Mouse (Mus musculus): ENCODE measurements around the gene Elk3. TPM values are rescaled to one million over a fixed set of nuclear protein-coding genes. Genes with fewer than 3 reads are reported as not detected.
A peak's percentile ranks its signal among the peaks of the same experiment; 100 is the strongest.

Gene Elk3
- polyA plus RNA-seq, 1 experiment: 37.4 TPM

- TF ChIP-seq POLR2A (IDR thresholded peaks at IDR 0.05; ENCODE audit: low read depth, low read length): no peak
- WGBS: 69% methylated on average over 3 of the region's 3 CpGs
- Histone ChIP-seq H3K27me3 (ENCODE audit: control insufficient read depth, insufficient read depth, low read length) (no peaks in the 10 kb centered on the region), H3K36me3 (ENCODE audit: control insufficient read depth, insufficient read depth, low read length) (no peaks in the 10 kb centered on the region), H3K4me1 (ENCODE audit: control insufficient read depth, insufficient read depth, insufficient read length) (peaks cover 18% of the 10 kb centered on the region), H3K27ac (ENCODE audit: insufficient read depth, low read length) (no peak overlapping the region), H3K4me3 (ENCODE audit: extremely low read depth, insufficient read depth, insufficient read length) (no peak overlapping the region)
- DNase-seq (ENCODE audit: low read depth in 1 of 2, low spot score in 2 of 2): no peak
Measured at GRCm38 (mm10) chr10:93332261-93332809, 21.4 kb upstream of the Elk3 start.

GRCm38 (mm10) chr10:93331543-93331942 lies 20.6 kb upstream of the Elk3 start:
- Histone ChIP-seq H3K4me3 (ENCODE audit: extremely low read depth, insufficient read depth, insufficient read length) (no peak overlapping the region), H3K27me3 (ENCODE audit: control insufficient read depth, insufficient read depth, low read length) (no peaks in the 10 kb centered on the region), H3K36me3 (ENCODE audit: control insufficient read depth, insufficient read depth, low read length) (no peaks in the 10 kb centered on the region), H3K27ac (ENCODE audit: insufficient read depth, low read length) (no peak overlapping the region), H3K4me1 (ENCODE audit: control insufficient read depth, insufficient read depth, insufficient read length) (peaks cover 14% of the 10 kb centered on the region)
- WGBS: 86% methylated on average over 4 of the region's 4 CpGs
- DNase-seq (ENCODE audit: low read depth in 1 of 2, low spot score in 2 of 2): no peak
- TF ChIP-seq CTCF (IDR thresholded peaks at IDR 0.05; ENCODE audit: extremely low read depth, insufficient read depth, insufficient read length, insufficient replicate concordance): no peak
- TF ChIP-seq POLR2A (IDR thresholded peaks at IDR 0.05; ENCODE audit: low read depth, low read length): no peak

- DNase-seq (ENCODE audit: low read depth in 1 of 2, low spot score in 2 of 2): no peak
- no peak overlapping the region for H3K27ac ChIP-seq (ENCODE audit: insufficient read depth, low read length)
- H3K4me3 ChIP-seq (ENCODE audit: extremely low read depth, insufficient read depth, insufficient read length): no peak overlapping the region
- peaks cover 18% of the 10 kb centered on the region for H3K4me1 ChIP-seq (ENCODE audit: control insufficient read depth, insufficient read depth, insufficient read length)
- WGBS: 93% methylated on average over 5 of the region's 5 CpGs
- H3K36me3 ChIP-seq (ENCODE audit: control insufficient read depth, insufficient read depth, low read length): no peaks in the 10 kb centered on the region
- no peaks in the 10 kb centered on the region for H3K27me3 ChIP-seq (ENCODE audit: control insufficient read depth, insufficient read depth, low read length)
- TF ChIP-seq CTCF (IDR thresholded peaks at IDR 0.05; ENCODE audit: extremely low read depth, insufficient read depth, insufficient read length, insufficient replicate concordance): no peak
- no peak for TF ChIP-seq POLR2A (IDR thresholded peaks at IDR 0.05; ENCODE audit: low read depth, low read length)
Measured at GRCm38 (mm10) chr10:93328321-93328720, 17.4 kb upstream of the Elk3 start.

GRCm38 (mm10) chr10:93327187-93327586 lies 16.3 kb upstream of the Elk3 start:
- peaks cover 18% of the 10 kb centered on the region for H3K4me1 ChIP-seq (ENCODE audit: control insufficient read depth, insufficient read depth, insufficient read length)
- no peaks in the 10 kb centered on the region for H3K36me3 ChIP-seq (ENCODE audit: control insufficient read depth, insufficient read depth, low read length)
- no peaks in the 10 kb centered on the region for H3K27me3 ChIP-seq (ENCODE audit: control insufficient read depth, insufficient read depth, low read length)
- TF ChIP-seq CTCF (IDR thresholded peaks at IDR 0.05; ENCODE audit: extremely low read depth, insufficient read depth, insufficient read length, insufficient replicate concordance) (no peak), POLR2A (IDR thresholded peaks at IDR 0.05; ENCODE audit: low read depth, low read length) (no peak)
- no peak overlapping the region for H3K27ac ChIP-seq (ENCODE audit: insufficient read depth, low read length)
- DNase-seq (ENCODE audit: low read depth in 1 of 2, low spot score in 2 of 2): no peak
- H3K4me3 ChIP-seq (ENCODE audit: extremely low read depth, insufficient read depth, insufficient read length): no peak overlapping the region
- WGBS: 78% methylated on average over 6 of the region's 6 CpGs

- WGBS: 70% methylated on average over 8 of the region's 8 CpGs
- no peak overlapping the region for H3K27ac ChIP-seq (ENCODE audit: insufficient read depth, low read length)
Measured at GRCm38 (mm10) chr10:93326741-93327100, 15.8 kb upstream of the Elk3 start.

GRCm38 (mm10) chr10:93325804-93326740 lies 15.1 kb upstream of the Elk3 start:
- DNase-seq (ENCODE audit: low read depth in 1 of 2, low spot score in 2 of 2): no peak
- peak overlapping the region; percentile 58 for H3K27ac ChIP-seq (ENCODE audit: insufficient read depth, low read length)

More at GRCm38 (mm10) chr10:93326741-93327100, 15.8 kb upstream of the Elk3 start:
- no peak for DNase-seq (ENCODE audit: low read depth in 1 of 2, low spot score in 2 of 2)
- TF ChIP-seq POLR2A (IDR thresholded peaks at IDR 0.05; ENCODE audit: low read depth, low read length) (no peak), CTCF (IDR thresholded peaks at IDR 0.05; ENCODE audit: extremely low read depth, insufficient read depth, insufficient read length, insufficient replicate concordance) (no peak)
- peaks cover 18% of the 10 kb centered on the region for H3K4me1 ChIP-seq (ENCODE audit: control insufficient read depth, insufficient read depth, insufficient read length)
- H3K4me3 ChIP-seq (ENCODE audit: extremely low read depth, insufficient read depth, insufficient read length): no peak overlapping the region
- H3K27me3 ChIP-seq (ENCODE audit: control insufficient read depth, insufficient read depth, low read length): no peaks in the 10 kb centered on the region
- H3K36me3 ChIP-seq (ENCODE audit: control insufficient read depth, insufficient read depth, low read length): no peaks in the 10 kb centered on the region

GRCm38 (mm10) chr10:93325369-93325768 lies 14.4 kb upstream of the Elk3 start:
- TF ChIP-seq CTCF (IDR thresholded peaks at IDR 0.05; ENCODE audit: extremely low read depth, insufficient read depth, insufficient read length, insufficient replicate concordance): no peak
- no peak for TF ChIP-seq POLR2A (IDR thresholded peaks at IDR 0.05; ENCODE audit: low read depth, low read length)
- Histone ChIP-seq H3K4me3 (ENCODE audit: extremely low read depth, insufficient read depth, insufficient read length) (no peak overlapping the region), H3K27ac (ENCODE audit: insufficient read depth, low read length) (peak overlapping the region; percentile 66), H3K27me3 (ENCODE audit: control insufficient read depth, insufficient read depth, low read length) (no peaks in the 10 kb centered on the region), H3K36me3 (ENCODE audit: control insufficient read depth, insufficient read depth, low read length) (no peaks in the 10 kb centered on the region), H3K4me1 (ENCODE audit: control insufficient read depth, insufficient read depth, insufficient read length) (peaks cover 18% of the 10 kb centered on the region)
- peak in 1 of 2 experiments; percentile 10 for DNase-seq (ENCODE audit: low read depth in 1 of 2, low spot score in 2 of 2)
- WGBS: 26% methylated on average over 3 of the region's 3 CpGs

More at GRCm38 (mm10) chr10:93325804-93326740, 15.1 kb upstream of the Elk3 start:
- TF ChIP-seq CTCF (IDR thresholded peaks at IDR 0.05; ENCODE audit: extremely low read depth, insufficient read depth, insufficient read length, insufficient replicate concordance) (no peak), POLR2A (IDR thresholded peaks at IDR 0.05; ENCODE audit: low read depth, low read length) (no peak)
- WGBS: 30% methylated on average over 12 of the region's 12 CpGs
- Histone ChIP-seq H3K4me1 (ENCODE audit: control insufficient read depth, insufficient read depth, insufficient read length) (peaks cover 18% of the 10 kb centered on the region), H3K4me3 (ENCODE audit: extremely low read depth, insufficient read depth, insufficient read length) (no peak overlapping the region), H3K36me3 (ENCODE audit: control insufficient read depth, insufficient read depth, low read length) (no peaks in the 10 kb centered on the region), H3K27me3 (ENCODE audit: control insufficient read depth, insufficient read depth, low read length) (no peaks in the 10 kb centered on the region)
